Mouse (Mus musculus): ENCODE results near the gene Mccc2. TPM values are rescaled to one million over a fixed set of nuclear protein-coding genes. Genes with fewer than 3 reads are reported as not detected.
"Not testable (repeated sequence)": the region's sequence is repeated elsewhere in the genome, so short reads cannot be mapped to it uniquely, and the experiment has no call there.

Mccc2 gene
- 37.8 and 39.0 TPM in 2 replicates for polyA plus RNA-seq (2014; fragmentation: Nextera tagmentation; extraction: Ambion mirVana)

GRCm38 (mm10) chr13:100014906-100015895, at the start of gene Mccc2:
TSS of gene Mccc2 (minus strand) at chr13:100015639.
- Histone ChIP-seq H3K9ac (ENCODE audit: low read length) (peak within 1 kb of the TSS; percentile 74), H3K36me3 (ENCODE audit: control insufficient read depth, insufficient read depth, low read length) (no peaks in the 10 kb centered on the region), H3K27me3 (ENCODE audit: control insufficient read depth, insufficient read depth, low read length) (no peaks in the 10 kb centered on the region), H3K9me3 (ENCODE audit: control insufficient read depth, low read length) (no peaks in the 10 kb centered on the region), H3K27ac (ENCODE audit: low read depth, low read length) (0 out of 2 replicates have a peak within 1 kb of the TSS, but pooled peaks have one; percentile 20), H3K4me3 (ENCODE audit: low read depth, low read length) (peak within 1 kb of the TSS; percentile 69), H3K4me1 (ENCODE audit: control insufficient read depth, insufficient read depth, low read length) (peaks cover 6% of the 10 kb centered on the region; the same call in 1 of the 2 replicates), H3K4me2 (ENCODE audit: low read depth) (peak within 1 kb of the TSS; percentile 87)
- ATAC-seq (ENCODE audit: insufficient read depth, low FRiP score, low TSS enrichment): peak; percentile 100
- 5% methylated on average over 45 of the region's 47 CpGs for WGBS
- peak; percentile 94 for DNase-seq (ENCODE audit: low spot score)

- 95% methylated on average over 3 of the region's 3 CpGs for WGBS
- Histone ChIP-seq H3K9ac (ENCODE audit: low read length) (no peak overlapping the region), H3K36me3 (ENCODE audit: control insufficient read depth, insufficient read depth, low read length) (peaks cover 11% of the 10 kb centered on the region), H3K9me3 (ENCODE audit: control insufficient read depth, low read length) (no peaks in the 10 kb centered on the region), H3K27me3 (ENCODE audit: control insufficient read depth, insufficient read depth, low read length) (no peaks in the 10 kb centered on the region), H3K4me1 (ENCODE audit: control insufficient read depth, insufficient read depth, low read length) (no peaks in the 10 kb centered on the region), H3K4me3 (ENCODE audit: low read depth, low read length) (no peak overlapping the region), H3K27ac (ENCODE audit: low read depth, low read length) (no peak overlapping the region), H3K4me2 (ENCODE audit: low read depth) (no peak overlapping the region)
- no peak for DNase-seq (ENCODE audit: low spot score)
- ATAC-seq (ENCODE audit: insufficient read depth, low FRiP score, low TSS enrichment): no peak
Measured at GRCm38 (mm10) chr13:100063936-100064335, 48.5 kb upstream of the Mccc2 start.

DNA sequence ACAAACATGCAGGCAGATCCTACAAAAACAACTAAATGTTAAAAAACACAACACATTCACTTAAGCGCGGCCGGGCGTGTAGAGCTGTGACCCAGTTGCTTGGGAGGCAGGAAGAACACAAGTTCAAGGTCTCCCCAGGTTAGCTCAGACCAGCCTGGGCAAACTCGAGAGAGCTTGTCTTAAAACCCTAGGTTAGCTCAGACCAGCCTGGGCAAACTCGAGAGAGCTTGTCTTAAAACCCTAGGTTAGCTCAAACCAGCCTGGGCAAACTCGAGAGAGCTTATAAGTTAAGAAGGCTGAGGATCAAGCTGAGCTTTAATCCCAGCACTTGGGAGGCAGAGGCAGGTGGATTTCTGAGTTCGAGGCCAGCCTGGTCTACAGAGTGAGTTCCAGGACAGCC, 42.3 kb upstream of the Mccc2 start:
- not testable (repeated sequence) for H3K27me3 ChIP-seq (ENCODE audit: control insufficient read depth, insufficient read depth, low read length); H3K9ac ChIP-seq (ENCODE audit: low read length); H3K9me3 ChIP-seq (ENCODE audit: control insufficient read depth, low read length); H3K4me3 ChIP-seq (ENCODE audit: low read depth, low read length); ATAC-seq (ENCODE audit: insufficient read depth, low FRiP score, low TSS enrichment); DNase-seq (ENCODE audit: low spot score); H3K4me2 ChIP-seq (ENCODE audit: low read depth); H3K4me1 ChIP-seq (ENCODE audit: control insufficient read depth, insufficient read depth, low read length); H3K27ac ChIP-seq (ENCODE audit: low read depth, low read length)
- H3K36me3 ChIP-seq (ENCODE audit: control insufficient read depth, insufficient read depth, low read length): peaks cover 14% of the 10 kb centered on the region
- WGBS: 95% methylated on average over 8 of the region's 8 CpGs

GRCm38 (mm10) chr13:100026013-100026412, 10.6 kb upstream of the Mccc2 start:
- Histone ChIP-seq H3K9ac (ENCODE audit: low read length) (no peak overlapping the region), H3K4me2 (ENCODE audit: low read depth) (no peak overlapping the region), H3K4me1 (ENCODE audit: control insufficient read depth, insufficient read depth, low read length) (no peaks in the 10 kb centered on the region), H3K27ac (ENCODE audit: low read depth, low read length) (no peak overlapping the region), H3K27me3 (ENCODE audit: control insufficient read depth, insufficient read depth, low read length) (no peaks in the 10 kb centered on the region), H3K36me3 (ENCODE audit: control insufficient read depth, insufficient read depth, low read length) (peaks cover 10% of the 10 kb centered on the region; the same call in 1 of the 2 replicates), H3K9me3 (ENCODE audit: control insufficient read depth, low read length) (no peaks in the 10 kb centered on the region), H3K4me3 (ENCODE audit: low read depth, low read length) (no peak overlapping the region)
- ATAC-seq (ENCODE audit: insufficient read depth, low FRiP score, low TSS enrichment): no peak
- 91% methylated on average over 6 of the region's 6 CpGs for WGBS
- DNase-seq (ENCODE audit: low spot score): no peak

DNA sequence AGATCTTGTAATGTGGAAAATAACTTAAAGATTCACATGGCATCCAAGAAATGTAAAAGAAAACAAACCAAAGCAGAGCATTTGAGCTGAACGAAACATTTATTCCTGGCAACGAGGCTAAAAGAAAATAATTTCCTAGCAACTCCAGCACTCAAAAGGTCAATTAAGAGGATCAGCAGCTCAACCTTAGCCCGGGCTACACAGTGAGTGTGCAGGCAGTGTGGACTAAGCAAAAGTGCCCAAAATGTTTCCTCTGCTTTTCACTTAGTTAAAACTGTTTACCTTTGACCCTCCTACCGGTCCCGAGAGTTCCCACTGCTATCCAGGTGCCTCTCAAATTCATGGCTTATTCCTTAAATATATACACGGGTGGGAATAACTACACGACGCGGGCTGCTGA, 1.5 kb upstream of the Mccc2 start:
- Histone ChIP-seq H3K36me3 (ENCODE audit: control insufficient read depth, insufficient read depth, low read length) (no peaks in the 10 kb centered on the region), H3K27ac (ENCODE audit: low read depth, low read length) (no peak overlapping the region), H3K4me2 (ENCODE audit: low read depth) (no peak overlapping the region), H3K4me1 (ENCODE audit: control insufficient read depth, insufficient read depth, low read length) (peaks cover 6% of the 10 kb centered on the region; the same call in 1 of the 2 replicates), H3K9ac (ENCODE audit: low read length) (no peak overlapping the region), H3K4me3 (ENCODE audit: low read depth, low read length) (no peak overlapping the region), H3K9me3 (ENCODE audit: control insufficient read depth, low read length) (no peaks in the 10 kb centered on the region), H3K27me3 (ENCODE audit: control insufficient read depth, insufficient read depth, low read length) (no peaks in the 10 kb centered on the region)
- no peak for DNase-seq (ENCODE audit: low spot score)
- ATAC-seq (ENCODE audit: insufficient read depth, low FRiP score, low TSS enrichment): no peak
- 92% methylated on average over 9 of the region's 9 CpGs for whole genome bisulfite sequencing

- 13% methylated on average over 8 of the region's 8 CpGs for WGBS
- Histone ChIP-seq H3K4me1 (ENCODE audit: control insufficient read depth, insufficient read depth, low read length) (peaks cover 6% of the 10 kb centered on the region; the same call in 1 of the 2 replicates), H3K27me3 (ENCODE audit: control insufficient read depth, insufficient read depth, low read length) (no peaks in the 10 kb centered on the region), H3K27ac (ENCODE audit: low read depth, low read length) (no peak overlapping the region), H3K4me2 (ENCODE audit: low read depth) (peak overlapping the region; percentile 87), H3K4me3 (ENCODE audit: low read depth, low read length) (peak overlapping the region; percentile 69), H3K9ac (ENCODE audit: low read length) (peak overlapping the region; percentile 74), H3K9me3 (ENCODE audit: control insufficient read depth, low read length) (no peaks in the 10 kb centered on the region), H3K36me3 (ENCODE audit: control insufficient read depth, insufficient read depth, low read length) (no peaks in the 10 kb centered on the region)
- ATAC-seq (ENCODE audit: insufficient read depth, low FRiP score, low TSS enrichment): peak; percentile 27
- no peak for DNase-seq (ENCODE audit: low spot score)
Measured at GRCm38 (mm10) chr13:100015937-100016336, 498 bp upstream of the Mccc2 start.

GRCm38 (mm10) chr13:100005911-100006496, 9.4 kb downstream of the Mccc2 start:
- no peak for DNase-seq (ENCODE audit: low spot score)
- Histone ChIP-seq H3K36me3 (ENCODE audit: control insufficient read depth, insufficient read depth, low read length) (no peaks in the 10 kb centered on the region), H3K27ac (ENCODE audit: low read depth, low read length) (no peak overlapping the region), H3K4me3 (ENCODE audit: low read depth, low read length) (no peak overlapping the region), H3K9ac (ENCODE audit: low read length) (no peak overlapping the region), H3K4me2 (ENCODE audit: low read depth) (no peak overlapping the region), H3K27me3 (ENCODE audit: control insufficient read depth, insufficient read depth, low read length) (no peaks in the 10 kb centered on the region), H3K9me3 (ENCODE audit: control insufficient read depth, low read length) (no peaks in the 10 kb centered on the region), H3K4me1 (ENCODE audit: control insufficient read depth, insufficient read depth, low read length) (no peaks in the 10 kb centered on the region)
- ATAC-seq (ENCODE audit: insufficient read depth, low FRiP score, low TSS enrichment): no peak
- WGBS: 91% methylated on average over 12 of the region's 12 CpGs

GRCm38 (mm10) chr13:100001790-100002196, 13.6 kb downstream of the Mccc2 start:
- ATAC-seq (ENCODE audit: insufficient read depth, low FRiP score, low TSS enrichment): peak; percentile 9; the same call in 1 of the 2 replicates

More at GRCm38 (mm10) chr13:100001790-100002196, 13.6 kb downstream of the Mccc2 start:
- DNase-seq (ENCODE audit: low spot score): peak; percentile 77
- H3K27ac ChIP-seq (ENCODE audit: low read depth, low read length): no peak overlapping the region
- no peaks in the 10 kb centered on the region for H3K36me3 ChIP-seq (ENCODE audit: control insufficient read depth, insufficient read depth, low read length)
- H3K4me2 ChIP-seq (ENCODE audit: low read depth): no peak overlapping the region
- whole genome bisulfite sequencing: 42% methylated on average over 5 of the region's 5 CpGs
- no peaks in the 10 kb centered on the region for H3K27me3 ChIP-seq (ENCODE audit: control insufficient read depth, insufficient read depth, low read length)
- H3K9me3 ChIP-seq (ENCODE audit: control insufficient read depth, low read length): no peaks in the 10 kb centered on the region
- H3K4me1 ChIP-seq (ENCODE audit: control insufficient read depth, insufficient read depth, low read length): no peaks in the 10 kb centered on the region
- no peak overlapping the region for H3K9ac ChIP-seq (ENCODE audit: low read length)
- H3K4me3 ChIP-seq (ENCODE audit: low read depth, low read length): no peak overlapping the region

All from neural tube, embryonic 11.5 days (tissue).